Mouse (Mus musculus) cerebellum, adult 9-10 months (tissue): ENCODE data around the gene Nmur1.

Experiments used
- DNase-seq: peaks from one replicate; pipeline ENCODE4 v3.0.0; 2022

Gene Nmur1

GRCm38 (mm10) chr1:86406313-86406712 lies 19.7 kb downstream of the Nmur1 start:
- DNase-seq: no peak

DNA sequence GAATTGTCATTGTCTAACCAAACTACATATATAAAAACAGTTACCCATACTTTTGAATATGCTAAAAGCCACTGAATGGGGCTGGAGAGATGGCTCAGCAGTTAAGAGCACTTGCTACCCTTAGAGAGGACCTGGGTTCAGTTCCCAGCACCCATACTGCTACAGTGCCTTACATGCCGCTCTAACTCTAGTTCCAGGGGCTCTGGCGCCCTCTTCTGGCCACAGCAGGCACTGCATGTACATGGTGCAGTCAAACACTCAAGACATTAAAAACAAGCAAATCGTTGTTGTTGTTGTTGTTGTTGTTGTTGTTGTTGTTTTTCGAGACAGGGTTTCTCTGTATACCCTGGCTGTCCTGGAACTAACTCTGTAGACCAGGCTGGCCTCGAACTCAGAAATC lies 21.2 kb downstream of the Nmur1 start:
- no peak for DNase-seq

DNA sequence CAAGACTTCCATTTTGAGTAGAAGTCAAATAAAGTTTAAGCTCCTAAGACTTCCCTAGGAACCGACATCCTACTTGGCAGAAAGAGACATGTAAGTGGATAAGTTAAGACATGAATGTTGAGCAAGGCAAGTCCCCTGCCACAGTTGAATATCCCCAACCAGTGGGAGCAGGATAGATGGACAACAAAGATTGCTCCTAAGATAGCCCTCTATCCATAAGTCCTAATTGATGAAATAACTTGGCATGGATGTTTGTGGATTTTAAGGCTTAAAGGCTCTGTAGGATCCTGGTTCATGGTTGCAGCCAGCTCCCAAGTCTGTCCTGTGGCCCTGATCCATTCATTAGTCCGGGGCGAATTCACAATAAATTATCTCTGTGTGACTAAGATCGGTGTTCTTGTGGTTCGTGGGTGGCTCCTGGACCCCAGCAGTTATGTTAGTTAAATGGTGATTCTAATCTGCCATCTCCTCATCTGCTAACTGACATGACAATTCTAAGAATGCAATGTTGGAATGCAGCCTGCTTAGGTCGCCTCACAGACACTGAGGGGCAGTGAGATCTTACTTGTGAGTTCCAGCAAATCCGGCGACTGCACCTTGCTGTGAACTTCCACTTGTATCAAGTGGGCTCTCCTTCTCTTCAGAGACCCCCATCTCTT lies 25.8 kb downstream of the Nmur1 start:
- no peak for DNase-seq

GRCm38 (mm10) chr1:86399322-86399721 lies 26.7 kb downstream of the Nmur1 start:
- DNase-seq: no peak

DNA sequence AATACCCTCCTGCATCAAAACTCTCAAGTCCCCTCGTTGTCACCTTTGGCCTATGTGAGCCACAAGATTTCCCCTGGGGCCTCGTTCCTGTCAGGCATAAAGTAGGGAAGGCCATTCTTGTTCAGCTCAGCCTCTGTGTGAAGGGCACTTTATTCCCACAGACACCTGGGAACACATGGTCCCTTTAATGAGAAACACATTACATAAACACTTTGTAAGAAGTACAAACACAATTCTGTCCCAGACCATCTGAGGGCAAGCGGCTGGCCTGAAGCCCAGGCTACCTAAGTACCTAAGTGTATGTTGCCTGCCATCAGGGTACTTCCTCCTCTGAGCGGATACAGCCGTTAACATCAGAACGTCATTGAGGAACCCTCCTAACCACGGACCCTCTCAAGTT lies 27.8 kb downstream of the Nmur1 start:
- no peak for DNase-seq

GRCm38 (mm10) chr1:86397621-86398020 lies 28.4 kb downstream of the Nmur1 start:
- DNase-seq: no peak

- DNase-seq: no peak
Measured at GRCm38 (mm10) chr1:86395897-86396296, 30.1 kb downstream of the Nmur1 start.

DNA sequence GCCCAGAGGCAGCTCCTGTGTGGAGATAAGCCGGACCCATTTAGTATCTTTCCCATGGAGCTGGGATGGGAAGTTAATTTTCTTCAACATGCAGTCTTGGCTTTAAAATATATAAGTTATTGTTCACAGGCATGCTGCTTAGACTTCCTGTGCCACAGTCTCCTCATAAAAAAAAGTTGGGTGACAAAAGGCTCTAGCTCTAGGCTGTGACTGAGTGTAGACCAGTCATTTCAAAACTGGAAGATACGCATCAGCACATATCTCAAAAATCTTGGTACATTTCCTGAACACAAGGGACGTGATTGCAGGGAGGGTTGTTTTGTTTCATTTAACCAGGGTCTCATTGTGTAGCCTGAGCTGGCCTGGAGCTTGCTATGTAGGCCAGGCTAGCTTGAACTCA lies 31.8 kb downstream of the Nmur1 start:
- no peak for DNase-seq

DNA sequence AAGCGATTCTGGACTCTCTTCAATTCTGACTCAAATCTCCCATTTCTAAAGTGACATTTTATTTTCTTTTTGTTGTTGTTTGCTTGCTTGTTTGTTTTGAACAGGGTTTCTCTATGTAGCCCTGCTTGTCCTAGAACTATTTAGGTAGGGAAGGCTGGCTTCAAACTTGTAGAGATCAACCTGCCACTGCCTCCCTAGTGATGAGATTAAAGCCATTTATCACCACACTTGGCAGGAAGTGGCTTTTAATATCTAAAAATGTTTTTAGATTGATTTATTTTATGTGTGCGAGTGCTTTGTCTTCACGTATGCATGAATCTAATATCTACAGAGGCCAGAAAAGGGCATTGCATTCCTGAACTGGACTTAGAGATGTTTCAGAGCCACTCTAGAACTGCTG lies 32.8 kb downstream of the Nmur1 start:
- DNase-seq: no peak

GRCm38 (mm10) chr1:86391425-86391824 lies 34.6 kb downstream of the Nmur1 start:
- DNase-seq: peak; percentile 30

- DNase-seq: peak; percentile 71
Measured at GRCm38 (mm10) chr1:86389230-86389629, 36.8 kb downstream of the Nmur1 start.

DNA sequence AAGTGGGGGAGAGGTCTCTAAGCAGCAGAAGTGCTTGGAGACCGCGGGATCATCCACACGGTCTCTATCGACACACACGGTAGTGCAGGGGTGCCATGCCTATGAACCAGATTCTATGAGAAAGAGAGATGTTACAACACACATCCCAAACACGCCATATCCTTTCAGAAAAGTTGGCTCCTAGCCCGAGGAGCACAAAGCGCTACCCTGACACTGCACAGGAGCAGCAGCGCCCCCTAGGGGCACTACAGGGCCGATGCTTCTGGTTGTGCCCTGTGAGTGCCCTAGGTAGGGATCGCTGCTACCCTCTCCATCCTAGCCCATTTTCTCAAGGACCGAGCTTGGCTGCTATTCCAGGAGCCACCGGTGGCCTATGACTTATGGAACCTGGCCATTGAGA lies 45.0 kb downstream of the Nmur1 start:
- DNase-seq: peak; percentile 52

DNA sequence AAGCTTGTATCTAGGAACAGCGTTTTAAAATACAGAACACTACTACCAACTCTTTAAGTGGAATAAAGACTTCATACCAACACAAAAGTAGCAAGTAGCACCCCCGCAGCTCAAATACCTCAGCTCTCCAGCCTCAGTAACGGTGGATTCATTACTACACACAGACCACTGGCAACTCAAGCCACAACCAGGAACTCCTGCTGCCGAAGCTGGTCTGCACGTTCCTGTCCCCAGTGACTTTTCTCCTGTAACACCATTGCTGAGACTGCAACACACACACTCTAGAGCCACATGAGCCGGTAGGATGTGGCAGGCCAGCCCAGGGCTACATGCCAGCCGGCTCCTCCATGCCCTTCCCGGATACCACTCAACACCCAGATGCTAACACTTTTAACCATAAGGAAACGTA lies 46.9 kb downstream of the Nmur1 start:
- no peak for DNase-seq

- DNase-seq: no peak
Measured at GRCm38 (mm10) chr1:86378662-86379061, 47.4 kb downstream of the Nmur1 start.

GRCm38 (mm10) chr1:86376354-86376753 lies 49.7 kb downstream of the Nmur1 start:
- no peak for DNase-seq

DNA sequence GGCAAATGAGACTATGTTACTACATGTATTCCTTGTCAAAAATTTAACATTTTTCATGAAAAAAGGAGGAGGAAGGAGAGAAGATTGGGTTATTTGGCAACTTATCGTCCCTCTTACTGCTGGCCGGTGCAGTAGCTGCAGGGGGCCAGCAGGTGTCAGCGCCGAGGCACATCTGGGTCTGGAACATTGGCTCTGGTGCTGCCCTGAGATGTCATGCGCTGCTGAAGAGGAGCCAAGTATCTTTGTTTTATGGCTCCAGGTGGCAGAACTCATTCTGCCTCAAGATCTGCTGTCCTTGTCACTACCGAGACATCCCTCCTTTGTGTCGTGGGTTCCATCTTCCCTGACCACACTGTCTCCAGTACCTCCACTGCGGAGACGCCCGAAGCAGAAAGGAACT lies 54.0 kb downstream of the Nmur1 start:
- DNase-seq: no peak

GRCm38 (mm10) chr1:86368086-86368485 lies 57.9 kb downstream of the Nmur1 start:
- no peak for DNase-seq

DNA sequence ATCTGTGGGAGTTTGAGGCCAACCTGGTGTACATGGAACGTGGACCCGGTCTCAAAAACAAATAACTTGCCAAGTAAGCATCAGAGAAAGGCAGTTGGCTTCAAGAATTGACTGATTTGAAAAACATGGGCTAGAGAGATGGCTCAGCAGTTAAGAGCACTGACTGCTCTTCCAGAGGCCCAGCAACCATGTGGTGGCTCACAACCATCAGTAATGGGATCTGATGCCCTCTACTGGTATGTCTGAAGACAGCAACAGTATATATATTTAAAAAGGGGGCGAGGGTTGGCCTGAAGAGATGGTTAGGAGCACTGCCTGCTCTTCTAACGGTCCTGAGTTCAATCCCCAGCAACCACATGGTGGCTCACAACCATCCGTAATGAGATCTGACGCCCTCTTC lies 62.4 kb downstream of the Nmur1 start:
- no peak for DNase-seq

DNA sequence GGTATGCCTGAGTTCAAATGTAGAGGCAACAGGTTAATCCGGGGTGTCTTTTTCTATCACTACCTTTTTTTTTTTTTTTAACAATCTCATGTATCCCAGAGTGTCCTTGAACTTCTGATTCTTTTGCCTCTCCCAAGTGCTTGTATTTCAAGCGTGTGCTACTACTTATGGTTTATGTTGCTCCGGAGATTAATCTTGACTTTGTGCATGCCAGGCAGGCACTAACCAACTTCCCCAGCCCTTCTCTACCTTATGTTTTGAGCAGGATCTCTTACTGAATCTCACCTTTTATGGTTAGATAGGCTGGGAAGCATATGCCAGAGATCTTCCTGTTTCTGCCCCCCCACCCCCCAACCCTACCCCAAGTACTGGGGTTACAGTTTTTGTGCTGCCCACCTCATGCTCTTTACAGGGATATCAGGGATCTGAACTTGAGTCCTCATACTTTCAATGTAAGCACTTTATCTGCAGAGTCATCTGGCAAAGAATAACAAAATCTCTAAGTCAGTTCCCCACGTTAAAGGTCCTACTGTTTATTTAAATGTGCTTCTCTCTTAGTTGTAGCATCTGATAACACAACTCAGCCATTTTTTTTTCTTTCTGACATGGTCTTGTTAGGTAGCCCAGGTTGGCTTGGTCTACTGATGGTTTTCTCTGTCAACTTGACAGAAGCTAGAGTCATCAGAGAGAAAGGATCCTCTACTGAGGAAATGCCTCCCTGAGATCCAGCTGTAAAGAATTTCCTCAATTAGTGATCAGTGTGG lies 64.0 kb downstream of the Nmur1 start:
- DNase-seq: no peak

- no peak for DNase-seq
Measured at GRCm38 (mm10) chr1:86360441-86360840, 65.6 kb downstream of the Nmur1 start.

DNA sequence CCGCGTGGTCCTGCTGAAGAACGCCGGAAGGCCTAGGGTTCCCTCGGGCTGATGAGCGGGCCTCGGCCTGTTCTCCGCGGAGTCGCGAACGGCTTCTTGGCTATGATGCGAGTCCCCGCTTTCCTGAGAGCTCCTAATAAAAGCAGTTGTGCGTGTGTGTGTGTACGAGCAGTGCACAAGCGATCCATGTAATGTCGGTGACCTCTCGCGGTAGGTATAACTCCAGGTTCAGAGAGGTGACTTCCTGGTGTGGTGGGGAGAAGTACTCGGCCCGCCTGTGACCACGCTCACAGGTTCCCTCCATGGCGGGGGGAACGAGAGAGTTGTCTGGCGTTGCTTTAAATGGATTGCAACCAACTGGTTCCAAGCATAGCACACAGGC lies 66.2 kb downstream of the Nmur1 start:
- DNase-seq: no peak

- DNase-seq: peak; percentile 99
Measured at GRCm38 (mm10) chr1:86358906-86359797, 66.9 kb downstream of the Nmur1 start, which contains the start of gene Ncl. Gene Ncl, minus strand, starts transcription at chr1:86359400.

DNA sequence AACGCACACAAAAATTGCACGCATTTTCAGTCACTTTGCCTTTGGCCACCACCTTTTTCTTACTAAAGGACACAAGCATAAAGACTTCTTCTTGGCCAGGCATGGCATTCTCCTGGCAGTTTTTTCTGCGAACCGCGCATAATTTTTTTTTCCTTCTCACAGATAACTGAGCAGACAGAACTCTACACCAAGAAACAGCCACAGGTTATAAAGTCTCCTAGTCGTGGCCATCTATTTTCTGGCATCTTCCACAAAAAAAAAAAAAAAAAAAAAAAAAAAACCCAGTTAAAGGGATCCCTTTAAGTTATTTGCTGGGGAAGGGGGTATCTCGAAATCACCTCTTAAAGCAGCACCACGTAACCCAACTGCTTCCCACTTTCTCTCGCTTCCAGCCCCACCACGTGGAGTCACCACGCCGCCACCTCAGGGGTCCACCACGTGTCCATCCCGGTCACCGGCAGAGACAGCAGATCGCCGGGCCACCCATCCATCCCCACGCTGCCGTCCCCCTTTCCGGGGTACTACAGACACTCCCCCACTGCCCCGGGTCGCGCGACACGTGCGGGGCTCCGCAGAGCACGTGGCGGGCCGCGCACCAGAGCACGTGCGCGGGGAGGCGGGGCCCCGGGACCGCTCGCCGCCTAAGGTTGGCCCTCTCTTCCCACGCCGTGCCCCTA lies 67.7 kb downstream of the Nmur1 start:
- DNase-seq: peak; percentile 64
